27 mouse cellular contexts compared by ENCODE assay signal in genomic region chr2:133994742-133995141, GRCm38 (mm10).
DNase-seq lines count a peak whose midpoint lies in the region; ATAC-seq and TF ChIP-seq lines count a peak whose summit lies in the region.
"Had no signal": no experiment of that assay in that cellular context is flagged by ENCODE, and none has a peak within 500 bp of the region (broad histone marks: within the 10 kb centered on the region; RNA-seq: fewer than 3 reads in every experiment).

No protein-coding gene starts in this region.

- H3K4me2 ChIP-seq in forebrain, embryonic 11.5 days (ENCODE audit: low read depth, low read length, severe bottlenecking): no peak overlapping the region
- H3K4me2 ChIP-seq in forebrain, embryonic 15.5 days (replicated peaks): no peak overlapping the region
- no peak overlapping the region for H3K4me2 ChIP-seq in midbrain, embryonic 12.5 days (replicated peaks)
- no peak overlapping the region for H3K4me2 ChIP-seq in embryonic facial prominence, embryonic 15.5 days (replicated peaks)
- no peak overlapping the region for H3K4me2 ChIP-seq in hindbrain, postnatal 0 days (ENCODE audit: low read depth, low read length)
- H3K4me2 ChIP-seq: heart, embryonic 15.5 days; intestine, embryonic 15.5 days; liver, embryonic 15.5 days; lung, embryonic 14.5 days; neural tube, embryonic 13.5 days had no signal

- WGBS in forebrain, embryonic 11.5 days: 13% methylated on average over 1 of the region's 1 CpGs
- 3% methylated on average over 1 of the region's 1 CpGs for WGBS in forebrain, embryonic 15.5 days
- 25% methylated on average over 1 of the region's 1 CpGs for WGBS in midbrain, embryonic 12.5 days
- 60% methylated on average over 1 of the region's 1 CpGs for WGBS in midbrain, embryonic 10.5 days
- 39% methylated on average over 1 of the region's 1 CpGs for WGBS in embryonic facial prominence, embryonic 15.5 days
- 30% methylated on average over 1 of the region's 1 CpGs for WGBS in hindbrain, postnatal 0 days

- H3K4me3 ChIP-seq in forebrain, embryonic 11.5 days (ENCODE audit: low read depth, low read length): no peak overlapping the region
- H3K4me3 ChIP-seq in forebrain, embryonic 15.5 days: no peak overlapping the region
- no peak overlapping the region for H3K4me3 ChIP-seq in midbrain, embryonic 12.5 days
- no peak overlapping the region for H3K4me3 ChIP-seq in midbrain, embryonic 10.5 days
- H3K4me3 ChIP-seq in embryonic facial prominence, embryonic 15.5 days (replicated peaks): no peak overlapping the region
- H3K4me3 ChIP-seq in hindbrain, postnatal 0 days (ENCODE audit: low read length): no peak overlapping the region
- H3K4me3 ChIP-seq: heart, embryonic 10.5 days; heart, embryonic 15.5 days; intestine, embryonic 15.5 days; liver, embryonic 15.5 days; neural tube, embryonic 13.5 days had no signal

- DNase-seq in forebrain, embryonic 11.5 days (ENCODE audit: low spot score): no peak
- DNase-seq in midbrain, embryonic 10.5 days (ENCODE audit: low spot score): no peak
- DNase-seq in hindbrain, postnatal 0 days (ENCODE audit: low spot score): no peak
- no peak for DNase-seq in embryo, embryonic 10.5 days (ENCODE audit: low spot score)
- DNase-seq: adrenal gland, postnatal 25 days; cerebellum, adult 2 months; cerebellum, postnatal 14 days; kidney, adult 2 months; kidney, postnatal 4 days; left cerebral cortex, postnatal 4 days; lung, postnatal 14 days; right cerebral cortex, postnatal 25 days; spleen, adult 18-20 months; thymus, postnatal 25 days had no signal

- H3K27ac ChIP-seq in forebrain, embryonic 11.5 days (ENCODE audit: low read depth, low read length): no peak overlapping the region
- H3K27ac ChIP-seq in forebrain, embryonic 15.5 days (replicated peaks): no peak overlapping the region
- no peak overlapping the region for H3K27ac ChIP-seq in midbrain, embryonic 12.5 days (replicated peaks)
- no peak overlapping the region for H3K27ac ChIP-seq in midbrain, embryonic 10.5 days (replicated peaks)
- peak overlapping the region; percentile 77 for H3K27ac ChIP-seq in embryonic facial prominence, embryonic 15.5 days (replicated peaks)
- no peak overlapping the region for H3K27ac ChIP-seq in hindbrain, postnatal 0 days
- H3K27ac ChIP-seq: heart, embryonic 10.5 days; heart, embryonic 15.5 days; intestine, embryonic 15.5 days; liver, embryonic 15.5 days; neural tube, embryonic 13.5 days had no signal

- H3K36me3 ChIP-seq in forebrain, embryonic 11.5 days (ENCODE audit: control insufficient read depth, insufficient read depth, low read length): no peaks in the 10 kb centered on the region
- no peaks in the 10 kb centered on the region for H3K36me3 ChIP-seq in forebrain, embryonic 15.5 days
- no peaks in the 10 kb centered on the region for H3K36me3 ChIP-seq in midbrain, embryonic 12.5 days
- no peaks in the 10 kb centered on the region for H3K36me3 ChIP-seq in midbrain, embryonic 10.5 days
- no peaks in the 10 kb centered on the region for H3K36me3 ChIP-seq in embryonic facial prominence, embryonic 15.5 days
- H3K36me3 ChIP-seq in hindbrain, postnatal 0 days (ENCODE audit: insufficient read depth, low read length): no peaks in the 10 kb centered on the region
- H3K36me3 ChIP-seq: G1E; heart, embryonic 10.5 days; heart, embryonic 15.5 days; intestine, embryonic 15.5 days; liver, embryonic 15.5 days; neural tube, embryonic 13.5 days had no signal

- H3K9ac ChIP-seq in forebrain, embryonic 11.5 days (ENCODE audit: low read length): no peak overlapping the region
- no peak overlapping the region for H3K9ac ChIP-seq in forebrain, embryonic 15.5 days (replicated peaks)
- no peak overlapping the region for H3K9ac ChIP-seq in midbrain, embryonic 12.5 days (replicated peaks)
- H3K9ac ChIP-seq in embryonic facial prominence, embryonic 15.5 days: no peak overlapping the region
- H3K9ac ChIP-seq in hindbrain, postnatal 0 days (replicated peaks; ENCODE audit: low read length): no peak overlapping the region
- H3K9ac ChIP-seq: heart, embryonic 15.5 days; intestine, embryonic 15.5 days; liver, embryonic 15.5 days; lung, embryonic 14.5 days; neural tube, embryonic 13.5 days had no signal

- H3K4me1 ChIP-seq in forebrain, embryonic 11.5 days (replicated peaks; ENCODE audit: control insufficient read depth, insufficient read depth, low read length): no peaks in the 10 kb centered on the region
- no peaks in the 10 kb centered on the region for H3K4me1 ChIP-seq in forebrain, embryonic 15.5 days
- peaks cover 3% of the 10 kb centered on the region; the same call in 1 of the 2 replicates for H3K4me1 ChIP-seq in midbrain, embryonic 12.5 days
- H3K4me1 ChIP-seq in midbrain, embryonic 10.5 days: peaks cover 9% of the 10 kb centered on the region
- no peaks in the 10 kb centered on the region for H3K4me1 ChIP-seq in embryonic facial prominence, embryonic 15.5 days
- no peaks in the 10 kb centered on the region for H3K4me1 ChIP-seq in hindbrain, postnatal 0 days (ENCODE audit: insufficient read depth, low read length)
- H3K4me1 ChIP-seq: heart, embryonic 10.5 days; heart, embryonic 15.5 days; intestine, embryonic 15.5 days; liver, embryonic 15.5 days; neural tube, embryonic 13.5 days had no signal

- no peak for TF ChIP-seq CTCF in hindbrain, postnatal 0 days (IDR thresholded peaks at IDR 0.05; ENCODE audit: low read depth)

- no peaks in the 10 kb centered on the region for H3K27me3 ChIP-seq in forebrain, embryonic 11.5 days (ENCODE audit: control insufficient read depth, insufficient read depth, low read length)
- H3K27me3 ChIP-seq in forebrain, embryonic 15.5 days: no peaks in the 10 kb centered on the region
- H3K27me3 ChIP-seq in midbrain, embryonic 12.5 days: no peaks in the 10 kb centered on the region; the same call in 1 of the 2 replicates
- H3K27me3 ChIP-seq in midbrain, embryonic 10.5 days (ENCODE audit: low read depth, poor library complexity, severe bottlenecking): no peaks in the 10 kb centered on the region
- no peaks in the 10 kb centered on the region for H3K27me3 ChIP-seq in embryonic facial prominence, embryonic 15.5 days
- H3K27me3 ChIP-seq in hindbrain, postnatal 0 days (ENCODE audit: insufficient read depth, low read length): no peaks in the 10 kb centered on the region
- H3K27me3 ChIP-seq: heart, embryonic 15.5 days; intestine, embryonic 15.5 days; liver, embryonic 15.5 days; neural tube, embryonic 13.5 days had no signal

- ATAC-seq in forebrain, embryonic 11.5 days (replicated peaks; ENCODE audit: low FRiP score): peak; percentile 53
- no peak for ATAC-seq in forebrain, embryonic 15.5 days (replicated peaks)
- 0 out of 2 replicates have a peak, but pooled peaks have one; percentile 19 for ATAC-seq in midbrain, embryonic 12.5 days (ENCODE audit: low FRiP score, low read depth)
- ATAC-seq in embryonic facial prominence, embryonic 15.5 days (ENCODE audit: insufficient number of reproducible peaks, low FRiP score, low TSS enrichment, low read depth): 0 out of 2 replicates have a peak, but pooled peaks have one; percentile 51
- no peak for ATAC-seq in hindbrain, postnatal 0 days
- ATAC-seq: forebrain, embryonic 16.5 days; hindbrain, embryonic 16.5 days; intestine, embryonic 15.5 days; Patski had no signal

- H3K9me3 ChIP-seq in forebrain, embryonic 11.5 days (ENCODE audit: control insufficient read depth, low read length): no peaks in the 10 kb centered on the region
- H3K9me3 ChIP-seq in forebrain, embryonic 15.5 days: no peaks in the 10 kb centered on the region
- no peaks in the 10 kb centered on the region for H3K9me3 ChIP-seq in midbrain, embryonic 12.5 days
- no peaks in the 10 kb centered on the region for H3K9me3 ChIP-seq in midbrain, embryonic 10.5 days (replicated peaks)
- no peaks in the 10 kb centered on the region for H3K9me3 ChIP-seq in embryonic facial prominence, embryonic 15.5 days (replicated peaks)
- H3K9me3 ChIP-seq in hindbrain, postnatal 0 days (ENCODE audit: low read length): no peaks in the 10 kb centered on the region
- H3K9me3 ChIP-seq: heart, embryonic 10.5 days; heart, embryonic 15.5 days; intestine, embryonic 15.5 days; liver, embryonic 15.5 days; neural tube, embryonic 13.5 days had no signal

Comparison
In these comparisons a context has a peak if more than half of its experiments do, and no peak if none do; other contexts are left out.
1. ATAC-seq: peak in forebrain, embryonic 11.5 days (single experiment), midbrain, embryonic 12.5 days (single experiment) and embryonic facial prominence, embryonic 15.5 days (single experiment); none in forebrain, embryonic 15.5 days (single experiment) and hindbrain, postnatal 0 days (single experiment).